Mouse (Mus musculus) stomach, postnatal 0 days (tissue): ENCODE measurements around the gene Trp53i11. TPM values are rescaled to one million over a fixed set of nuclear protein-coding genes. Genes with fewer than 3 reads are reported as not detected.

Experiments used
- ATAC-seq: fragments of 200-750 bp; cut with Nextera tagmentation; 2 replicates; pipeline ENCODE4 v1.8.0; 2017; ENCODE audit not compliant: low FRiP score, low TSS enrichment
- DNase-seq: peaks from one replicate; pipeline ENCODE4 v3.0.0-alpha.2; 2016; ENCODE audit warnings: low spot score
- H3K27ac ChIP-seq: fragments of 300-500 bp; sonication (generic); replicated peaks from 2 replicates; pipeline ENCODE4 v1.5.1; 2014; ENCODE audit warnings: mild to moderate bottlenecking, control low read depth
- H3K27me3 ChIP-seq: fragments of 300-500 bp; sonication (generic); 2 replicates; pipeline ENCODE4 v1.6.1; 2014; ENCODE audit warnings: low read length; ENCODE audit not compliant: control insufficient read depth, insufficient read depth
- H3K36me3 ChIP-seq: fragments of 300-500 bp; sonication (generic); 2 replicates; pipeline ENCODE4 v1.6.1; 2014; ENCODE audit warnings: low read length, mixed read lengths; ENCODE audit not compliant: control insufficient read depth, insufficient read depth
- H3K4me1 ChIP-seq: fragments of 300-500 bp; sonication (generic); replicated peaks from 2 replicates; pipeline ENCODE4 v1.6.1; 2014; ENCODE audit warnings: antibody characterized with exemption; ENCODE audit not compliant: control insufficient read depth, insufficient read depth
- H3K4me2 ChIP-seq: fragments of 300-500 bp; sonication (generic); replicated peaks from 2 replicates; pipeline ENCODE4 v1.6.1; 2014; ENCODE audit warnings: low read depth, mild to moderate bottlenecking, control low read depth, moderate library complexity
- H3K4me3 ChIP-seq: fragments of 300-500 bp; sonication (generic); 2 replicates; pipeline ENCODE4 v1.5.1; 2014; ENCODE audit warnings: low read depth, low read length, control low read depth
- H3K9ac ChIP-seq: fragments of 300-500 bp; sonication (generic); 2 replicates; pipeline ENCODE4 v1.6.1; 2014; ENCODE audit warnings: mild to moderate bottlenecking, low read length, control low read depth, mixed read lengths
- H3K9me3 ChIP-seq: fragments of 300-500 bp; sonication (generic); 2 replicates; pipeline ENCODE4 v1.6.1; 2016; ENCODE audit warnings: low read length; ENCODE audit not compliant: control insufficient read depth
- CTCF ChIP-seq: IDR thresholded peaks from 2 replicates; pipeline ENCODE4 v1.5.1; 2016; ENCODE audit warnings: antibody characterized with exemption, low read depth, mild to moderate bottlenecking, moderate library complexity
- EP300 ChIP-seq: optimal IDR thresholded peaks from 2 replicates; pipeline ENCODE3; 2016; ENCODE audit warnings: antibody characterized with exemption
- WGBS: fragments of 180-500 bp; shearing (Covaris S2); extraction: QIAGEN DNeasy Blood & Tissue Kit; methylation state at CpG from one replicate; pipeline ENCODE4 v1.1.7; 2014; 5-methylcytosine and 5-hydroxymethylcytosine counted together
- polyA plus RNA-seq: library from polyadenylated mRNA; unstranded; fragments of >200 nt; fragmentation: Nextera tagmentation; extraction: Ambion mirVana; gene quantifications from 2 replicates; pipeline ENCODE4 v1.2.1, GENCODE M21; 2015

Gene Trp53i11
- polyA plus RNA-seq, 1 experiment from 2014 or later, result 17.3 TPM

DNA sequence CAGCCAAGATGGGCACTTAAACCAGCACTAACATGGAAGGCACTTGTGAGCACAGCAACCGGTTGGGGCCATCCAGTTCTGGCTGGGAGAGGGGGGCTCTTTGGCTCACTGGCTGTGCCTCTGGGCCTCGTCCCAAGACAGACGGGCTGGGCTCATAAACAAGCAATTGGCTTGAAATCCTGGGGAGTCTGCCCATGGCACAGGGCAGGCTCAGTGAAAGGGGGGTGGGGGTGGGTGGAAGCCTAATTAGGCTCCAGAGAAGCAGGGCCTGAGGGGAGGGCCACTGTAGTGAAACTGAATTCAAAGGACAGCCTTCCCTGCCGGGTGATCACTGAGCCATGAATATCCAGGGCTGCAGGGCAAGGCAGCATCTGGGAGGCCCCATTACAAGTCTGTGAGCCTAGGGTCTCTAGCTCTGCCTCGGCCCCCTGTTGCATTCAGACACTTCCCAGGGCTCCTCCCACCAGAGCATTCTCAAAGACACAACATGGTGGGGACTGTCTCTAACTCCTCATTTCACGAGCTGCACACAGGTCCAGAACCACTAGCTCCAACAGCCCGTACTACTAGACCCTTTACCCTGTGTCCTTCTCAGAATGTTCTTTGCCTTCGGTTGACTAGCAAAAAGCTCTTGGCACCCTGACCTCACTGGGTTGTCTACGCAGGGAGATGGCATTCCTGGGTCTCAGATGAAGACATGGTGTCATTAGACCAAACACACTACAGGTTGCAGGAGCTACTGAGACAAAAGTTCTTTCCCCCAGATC lies 40.5 kb downstream of the Trp53i11 start:
- Histone ChIP-seq H3K27ac (peak overlapping the region; percentile 53), H3K36me3 (no peaks in the 10 kb centered on the region), H3K9ac (no peak overlapping the region), H3K4me1 (no peaks in the 10 kb centered on the region), H3K9me3 (no peaks in the 10 kb centered on the region), H3K27me3 (no peaks in the 10 kb centered on the region), H3K4me3 (no peak overlapping the region), H3K4me2 (no peak overlapping the region)
- peak; percentile 56; the same call in 1 of the 2 replicates for ATAC-seq
- DNase-seq, result peak; percentile 22
- no peak for TF ChIP-seq CTCF
- TF ChIP-seq EP300, result no peak
- 58% methylated on average over 9 of the region's 9 CpGs for WGBS

DNA sequence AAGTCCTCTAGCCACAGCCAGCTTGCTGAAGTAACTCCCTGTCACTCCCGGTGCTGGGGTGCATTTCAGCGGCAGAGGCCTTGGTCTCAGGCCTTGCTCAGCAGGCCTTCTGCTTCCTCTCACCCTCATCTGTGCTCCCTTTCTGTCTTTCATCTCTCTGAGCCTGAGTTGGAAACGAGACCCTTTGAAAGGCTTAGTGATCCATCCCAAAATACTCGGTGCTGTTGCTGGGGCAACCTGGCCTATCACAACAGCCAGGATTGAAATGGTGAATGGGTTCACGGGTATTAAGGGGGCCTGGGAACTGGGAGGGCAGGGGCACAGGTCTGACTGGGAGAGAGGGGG lies 41.1 kb downstream of the Trp53i11 start:
- ATAC-seq (no peak), DNase-seq (no peak)
- Histone ChIP-seq H3K36me3 (no peaks in the 10 kb centered on the region), H3K9ac (no peak overlapping the region), H3K27me3 (no peaks in the 10 kb centered on the region), H3K27ac (peak overlapping the region; percentile 40; the same call in 1 of the 2 replicates), H3K4me2 (no peak overlapping the region), H3K9me3 (no peaks in the 10 kb centered on the region), H3K4me1 (no peaks in the 10 kb centered on the region), H3K4me3 (no peak overlapping the region)
- 32% methylated on average over 5 of the region's 5 CpGs for WGBS
- TF ChIP-seq CTCF (no peak), EP300 (no peak)

DNA sequence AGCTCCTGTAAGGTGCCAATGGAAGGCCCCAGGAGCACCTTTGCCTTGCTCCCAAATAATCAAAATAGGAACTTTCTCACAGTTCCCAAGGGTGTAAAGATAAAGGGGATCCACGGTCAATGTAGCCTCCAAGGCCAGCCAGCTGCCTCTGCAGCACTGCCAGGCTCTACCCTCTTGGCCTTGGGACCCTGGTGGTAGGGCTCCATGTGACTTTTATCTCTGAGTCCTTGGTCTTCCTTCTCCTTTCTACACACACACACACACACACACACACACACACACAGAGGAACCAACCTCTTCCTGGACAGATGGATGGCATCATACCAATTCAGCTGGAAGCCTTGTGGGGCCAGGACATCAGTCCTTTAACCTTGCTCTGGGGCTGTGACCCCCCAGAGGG lies 44.8 kb downstream of the Trp53i11 start:
- 38% methylated on average over 1 of the region's 1 CpGs for WGBS
- no peaks in the 10 kb centered on the region for H3K9me3 ChIP-seq
- TF ChIP-seq EP300, result no peak
- TF ChIP-seq CTCF, result no peak

GRCm38 (mm10) chr2:93237055-93237454 lies 49.7 kb downstream of the Trp53i11 start:
- DNase-seq (no peak), ATAC-seq (0 out of 2 replicates have a peak, but pooled peaks have one; percentile 31)
- H3K9me3 ChIP-seq, result no peaks in the 10 kb centered on the region
- H3K36me3 ChIP-seq, result no peaks in the 10 kb centered on the region
- TF ChIP-seq CTCF, result no peak
- TF ChIP-seq EP300, result no peak
- H3K9ac ChIP-seq, result no peak overlapping the region
- no peaks in the 10 kb centered on the region for H3K27me3 ChIP-seq
- WGBS, result 57% methylated on average over 1 of the region's 1 CpGs
- no peaks in the 10 kb centered on the region for H3K4me1 ChIP-seq
- no peak overlapping the region for H3K27ac ChIP-seq
- H3K4me3 ChIP-seq, result no peak overlapping the region
- no peak overlapping the region for H3K4me2 ChIP-seq

More for the DNA sequence above, 44.8 kb downstream of the Trp53i11 start:
- DNase-seq, result no peak
- Histone ChIP-seq H3K4me3 (no peak overlapping the region), H3K27ac (no peak overlapping the region), H3K4me2 (no peak overlapping the region), H3K9ac (no peak overlapping the region), H3K27me3 (no peaks in the 10 kb centered on the region), H3K36me3 (no peaks in the 10 kb centered on the region), H3K4me1 (no peaks in the 10 kb centered on the region)
- no peak for ATAC-seq

- Histone ChIP-seq H3K9me3 (no peaks in the 10 kb centered on the region), H3K27me3 (no peaks in the 10 kb centered on the region), H3K27ac (no peak overlapping the region), H3K36me3 (no peaks in the 10 kb centered on the region), H3K4me2 (no peak overlapping the region), H3K4me3 (no peak overlapping the region), H3K4me1 (no peaks in the 10 kb centered on the region), H3K9ac (no peak overlapping the region)
- TF ChIP-seq EP300 (no peak), CTCF (no peak)
- WGBS, result 83% methylated on average over 6 of the region's 6 CpGs
- DNase-seq (no peak), ATAC-seq (no peak)
These were observed 51.5 kb downstream of the Trp53i11 start for GRCm38 (mm10) chr2:93238864-93239263.

- Histone ChIP-seq H3K9me3 (no peaks in the 10 kb centered on the region), H3K36me3 (no peaks in the 10 kb centered on the region), H3K4me3 (no peak overlapping the region), H3K4me1 (no peaks in the 10 kb centered on the region), H3K4me2 (no peak overlapping the region), H3K9ac (no peak overlapping the region), H3K27ac (no peak overlapping the region), H3K27me3 (0 out of 2 replicates have a peak, but pooled peaks cover 2% of the 10 kb centered on the region)
- DNase-seq, result no peak
- TF ChIP-seq EP300 (no peak), CTCF (no peak)
- 85% methylated on average over 5 of the region's 5 CpGs for whole genome bisulfite sequencing
- no peak for ATAC-seq
These were observed 54.8 kb downstream of the Trp53i11 start for GRCm38 (mm10) chr2:93242166-93242565.
